Mouse (Mus musculus) ES-E14 (cell line): ENCODE results near the gene Zswim7. TPM values are rescaled to one million over a fixed set of nuclear protein-coding genes. Genes with fewer than 3 reads are reported as not detected.

Experiments
- DNase-seq: peaks from one replicate; pipeline ENCODE4 v3.0.0-alpha.2; 2013; ENCODE audit warnings: low read depth, low spot score
- H3K27ac ChIP-seq: 2 replicates; pipeline ENCODE4 v1.5.1; 2012; ENCODE audit warnings: low read depth, mild to moderate bottlenecking, low read length, moderate library complexity, mixed read lengths; ENCODE audit not compliant: poor library complexity, insufficient read depth, severe bottlenecking
- H3K36me3 ChIP-seq: 2 replicates; pipeline ENCODE4 v1.6.1; 2012; ENCODE audit warnings: mild to moderate bottlenecking, low read length, moderate library complexity, mixed read lengths; ENCODE audit not compliant: control insufficient read depth, poor library complexity, insufficient read depth, severe bottlenecking
- H3K4me1 ChIP-seq, 2 experiments: fragments of 150-350 bp in 1 of 2; sonication (generic) in 1 of 2; 2 replicates each; pipeline ENCODE4 v1.6.1; 2012; ENCODE audit warnings: low read length in 2 of 2, mild to moderate bottlenecking in 1 of 2, mixed read lengths in 1 of 2; ENCODE audit not compliant: control insufficient read depth in 2 of 2, insufficient read depth in 2 of 2, poor library complexity in 1 of 2
- H3K4me3 ChIP-seq, 2 experiments: fragments of 150-350 bp in 1 of 2; sonication (generic) in 1 of 2; 2 replicates each; pipeline ENCODE4 v1.5.1; 2012; ENCODE audit warnings: low read length in 2 of 2, low read depth in 1 of 2, mild to moderate bottlenecking in 1 of 2, mixed read lengths in 1 of 2; ENCODE audit not compliant: insufficient read depth in 1 of 2, poor library complexity in 1 of 2, severe bottlenecking in 1 of 2
- H3K9ac ChIP-seq: 2 replicates; pipeline ENCODE4 v1.6.1; 2012; ENCODE audit warnings: low read depth, mild to moderate bottlenecking, low read length, mixed read lengths; ENCODE audit not compliant: poor library complexity, insufficient read depth, severe bottlenecking
- H3K9me3 ChIP-seq: fragments of 150-350 bp; sonication (generic); 2 replicates; pipeline ENCODE4 v1.6.1; 2012; ENCODE audit warnings: low read depth, mild to moderate bottlenecking, low read length; ENCODE audit not compliant: control insufficient read depth, insufficient read depth
- CHD2 ChIP-seq: IDR thresholded peaks from 2 replicates; pipeline ENCODE4 v1.6.1; 2014; ENCODE audit warnings: mild to moderate bottlenecking, low read depth, low read length, inconsistent platforms
- HCFC1 ChIP-seq: IDR thresholded peaks from 2 replicates; pipeline ENCODE4 v1.6.1; 2012; ENCODE audit warnings: low read length, inconsistent platforms, borderline replicate concordance; ENCODE audit not compliant: insufficient read depth
- MAFK ChIP-seq: IDR thresholded peaks from 2 replicates; pipeline ENCODE4 v1.6.1; 2014; ENCODE audit warnings: mild to moderate bottlenecking, low read depth, low read length, inconsistent platforms; ENCODE audit not compliant: insufficient read depth
- ZC3H11A ChIP-seq: IDR thresholded peaks from 2 replicates; pipeline ENCODE4 v1.6.1; 2012; ENCODE audit warnings: low read depth, mild to moderate bottlenecking, inconsistent platforms, low read length, borderline replicate concordance
- ZNF384 ChIP-seq: IDR thresholded peaks from 2 replicates; pipeline ENCODE4 v1.6.1; 2012; ENCODE audit warnings: low read depth, low read length, inconsistent platforms
- in situ Hi-C, 2 experiments: fragments of 600-800 bp; cut with MboI; formaldehyde crosslinking; loops; one replicate each; pipeline ENCODE4 v1.15.1; 2025; ENCODE audit warnings: low sequenced_read_pairs in 2 of 2, inconsistent platforms in 1 of 2; ENCODE audit not compliant: unreplicated experiment in 2 of 2
- total RNA-seq: library from RNA; depleted of rRNA; stranded (reverse); fragments of 300-350 nt; gene quantifications from 2 replicates; pipeline ENCODE4 v1.2.3, GENCODE M21; 2012

Gene Zswim7
- total RNA-seq, 1 experiment: 40.7 TPM

- in situ Hi-C loops: no loop called here
- H3K4me3 ChIP-seq: no peak overlapping the region
- no peak for DNase-seq
- no peak overlapping the region for H3K9ac ChIP-seq
- no peaks in the 10 kb centered on the region for H3K4me1 ChIP-seq
- no peaks in the 10 kb centered on the region for H3K9me3 ChIP-seq
- TF ChIP-seq ZNF384 (no peak), CHD2 (no peak), HCFC1 (no peak), MAFK (no peak), ZC3H11A (no peak)
- H3K36me3 ChIP-seq: peaks cover 12% of the 10 kb centered on the region
- no peak overlapping the region for H3K27ac ChIP-seq
These were observed 28.1 kb upstream of the Zswim7 start for GRCm38 (mm10) chr11:62309296-62309695.

GRCm38 (mm10) chr11:62305866-62306265 is 24.7 kb upstream of the Zswim7 start:
- Histone ChIP-seq H3K27ac (no peak overlapping the region), H3K9ac (no peak overlapping the region), H3K9me3 (no peaks in the 10 kb centered on the region), H3K4me3 (no peak overlapping the region), H3K4me1 (no peaks in the 10 kb centered on the region), H3K36me3 (peaks cover 6% of the 10 kb centered on the region)
- no peak for DNase-seq
- in situ Hi-C loops: no loop called here
- no peak for TF ChIP-seq CHD2
- TF ChIP-seq MAFK: no peak
- TF ChIP-seq ZNF384: no peak
- TF ChIP-seq HCFC1: no peak
- no peak for TF ChIP-seq ZC3H11A

- no peak for DNase-seq
- Histone ChIP-seq H3K27ac (no peak overlapping the region), H3K9me3 (no peaks in the 10 kb centered on the region), H3K36me3 (peaks cover 7% of the 10 kb centered on the region), H3K9ac (no peak overlapping the region), H3K4me3 (no peak overlapping the region), H3K4me1 (no peaks in the 10 kb centered on the region)
- in situ Hi-C loops: no loop called here
- TF ChIP-seq ZC3H11A (no peak), CHD2 (no peak), ZNF384 (no peak), MAFK (no peak), HCFC1 (no peak)
These were observed 17.7 kb upstream of the Zswim7 start for GRCm38 (mm10) chr11:62298883-62299282.

GRCm38 (mm10) chr11:62294121-62294520 is 12.9 kb upstream of the Zswim7 start:
- H3K4me3 ChIP-seq: no peak overlapping the region
- H3K4me1 ChIP-seq: no peaks in the 10 kb centered on the region
- no peak for TF ChIP-seq ZNF384
- no peak for TF ChIP-seq CHD2
- TF ChIP-seq ZC3H11A: no peak
- TF ChIP-seq MAFK: no peak
- H3K9me3 ChIP-seq: no peaks in the 10 kb centered on the region
- no peak overlapping the region for H3K27ac ChIP-seq
- DNase-seq: no peak
- no peak overlapping the region for H3K9ac ChIP-seq
- peaks cover 20% of the 10 kb centered on the region for H3K36me3 ChIP-seq
- in situ Hi-C loops: no loop called here

- Histone ChIP-seq H3K27ac (no peak overlapping the region), H3K36me3 (peaks cover 27% of the 10 kb centered on the region), H3K4me1 (no peaks in the 10 kb centered on the region), H3K9me3 (no peaks in the 10 kb centered on the region), H3K4me3 (no peak overlapping the region), H3K9ac (no peak overlapping the region)
- in situ Hi-C loops: no loop called here
- no peak for DNase-seq
- TF ChIP-seq ZC3H11A: no peak
- no peak for TF ChIP-seq HCFC1
- TF ChIP-seq ZNF384: no peak
- TF ChIP-seq MAFK: no peak
- TF ChIP-seq CHD2: no peak
These were observed 6.5 kb upstream of the Zswim7 start for GRCm38 (mm10) chr11:62287700-62288099.
